Mouse (Mus musculus): ENCODE measurements around the gene Rcan1.
"Not testable (repeated sequence)": the region's sequence is repeated elsewhere in the genome, so short reads cannot be mapped to it uniquely, and the experiment has no call there.

Gene Rcan1

GRCm38 (mm10) chr16:92470706-92471105 is at the start of gene Rcan1:
Rcan1 (minus strand) TSS chr16:92470867.
- DNase-seq, result no peak

DNA sequence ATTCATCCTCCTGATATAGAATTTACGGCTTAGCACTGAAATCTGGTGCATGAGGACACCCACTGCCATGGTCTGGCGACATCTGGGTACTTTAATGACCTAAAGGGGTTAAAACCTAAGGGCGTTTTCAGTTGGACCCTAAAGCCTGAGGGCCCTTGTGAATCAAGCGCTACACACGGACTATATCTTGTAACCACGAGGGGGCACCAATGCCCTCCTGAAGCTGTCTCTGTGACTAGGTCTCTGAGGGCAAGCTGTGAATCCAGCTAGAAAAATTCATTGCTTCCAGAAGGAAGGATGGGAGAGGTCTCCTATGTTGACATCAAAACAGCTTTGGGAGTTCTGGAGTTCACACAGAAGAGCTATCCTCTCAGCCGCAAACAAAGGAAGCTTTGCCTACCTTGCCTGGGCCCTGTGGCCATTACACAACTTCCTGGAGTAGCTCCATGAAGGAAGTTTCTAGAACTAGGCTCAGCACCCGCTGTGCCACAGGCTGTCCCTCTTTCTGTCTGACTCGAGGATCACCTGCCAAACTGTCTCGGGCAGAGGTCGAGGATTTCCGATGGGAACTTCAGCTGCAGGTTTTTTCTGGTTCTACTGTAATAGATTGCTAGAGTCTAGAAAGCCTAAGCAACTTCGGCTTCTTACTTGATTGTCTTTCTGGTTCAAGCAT is 49.3 kb upstream of the Rcan1 start:
- peak; percentile 30 to 34 for DNase-seq

DNA sequence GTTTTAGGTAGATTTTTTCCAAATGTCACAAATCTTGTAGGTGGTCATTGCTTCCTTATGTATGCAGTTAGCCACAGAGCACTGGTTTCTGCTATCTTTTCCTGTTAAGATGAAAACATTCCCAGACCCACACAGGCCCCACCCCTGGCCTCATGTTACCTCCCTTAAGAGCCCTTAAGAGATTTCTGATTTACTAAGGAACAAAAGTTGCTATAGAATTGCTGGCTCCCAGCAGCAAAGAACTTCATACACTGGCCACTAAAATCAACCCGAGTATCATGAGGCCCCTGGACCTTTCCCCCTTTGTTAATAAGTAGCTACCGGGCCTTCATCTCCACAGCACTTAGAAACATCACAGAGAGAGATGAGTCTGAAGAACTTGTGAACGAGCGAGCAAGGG is 48.1 kb upstream of the Rcan1 start:
- DNase-seq, result no peak

GRCm38 (mm10) chr16:92516139-92516538 is 45.5 kb upstream of the Rcan1 start:
- DNase-seq, result no peak

- DNase-seq, result not testable (repeated sequence)
Measured at GRCm38 (mm10) chr16:92514896-92515295, 44.2 kb upstream of the Rcan1 start.

DNA sequence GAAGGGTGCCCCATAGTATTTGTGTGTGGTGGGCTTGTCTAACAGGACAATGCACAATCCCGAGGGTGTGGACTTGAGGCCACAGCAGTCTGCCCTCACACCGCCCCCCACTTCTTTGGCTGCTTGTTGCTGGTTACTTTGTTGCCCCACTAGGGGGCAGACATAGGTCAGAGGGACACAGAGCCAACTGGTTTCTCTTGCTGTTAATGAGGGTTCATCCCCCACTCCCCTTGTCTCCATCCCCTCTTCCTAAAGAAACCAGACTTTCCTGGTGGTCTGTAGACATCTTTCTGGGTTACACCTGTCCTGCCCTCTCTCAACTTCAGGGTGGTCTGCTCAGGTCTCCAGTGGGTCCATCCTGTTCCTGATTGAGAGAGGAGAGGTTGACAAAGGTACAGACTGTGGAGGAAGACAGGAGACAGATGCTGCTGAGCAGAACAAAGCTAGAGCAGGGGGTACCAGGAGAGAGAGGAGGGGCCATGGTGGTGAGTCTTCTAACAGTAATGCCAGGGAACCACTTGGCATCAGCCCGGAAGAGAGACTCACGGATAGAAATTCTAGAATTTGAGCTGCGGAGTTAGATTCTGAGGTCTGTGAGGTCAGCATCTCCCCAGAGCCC is 41.2 kb upstream of the Rcan1 start:
- peak; percentile 30 to 36 for DNase-seq

DNA sequence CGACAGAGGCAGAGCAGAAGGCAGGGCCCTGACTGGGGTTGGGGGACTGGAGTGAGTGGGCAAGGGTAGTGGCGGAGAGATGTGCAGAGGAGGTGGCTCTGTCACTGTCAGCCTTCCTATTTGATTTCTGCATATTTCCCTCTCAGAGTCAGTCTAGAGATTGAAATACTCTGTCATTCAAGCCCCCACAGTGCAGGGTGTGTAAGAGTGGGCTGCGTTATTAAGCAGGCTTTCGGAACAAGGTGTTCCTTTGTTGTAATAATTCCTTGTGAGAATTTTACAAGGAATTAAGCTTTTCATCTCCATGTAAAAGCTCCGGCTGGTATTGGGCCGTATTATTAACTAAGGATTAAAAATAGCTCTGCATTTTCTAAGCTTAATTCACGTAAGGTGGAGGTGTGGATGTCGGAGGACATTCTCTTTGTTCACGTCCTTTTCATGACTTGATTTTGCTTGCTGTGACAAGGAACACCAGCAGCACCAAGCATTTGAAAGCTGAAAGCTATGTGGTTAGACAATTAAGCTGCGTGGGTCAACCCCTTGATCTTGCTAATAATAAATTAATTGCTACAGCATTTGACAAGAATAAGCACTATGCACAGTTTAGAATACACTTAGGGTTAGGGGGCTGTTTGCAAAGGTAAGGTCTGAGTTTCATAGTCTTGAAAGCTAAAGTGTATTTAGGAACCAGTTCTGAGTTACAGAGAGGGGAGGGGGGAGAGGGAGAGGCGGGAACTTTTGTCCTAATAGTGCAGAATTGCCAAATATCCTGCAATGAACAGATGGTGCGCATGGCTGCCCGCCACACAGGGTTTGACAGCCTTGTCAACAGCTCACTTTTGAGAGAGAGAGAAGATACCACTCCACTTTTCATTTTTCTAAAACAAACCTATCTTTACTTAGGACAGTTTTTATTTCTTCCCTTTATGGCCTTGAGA is 40.4 kb upstream of the Rcan1 start:
- DNase-seq, result no peak

DNA sequence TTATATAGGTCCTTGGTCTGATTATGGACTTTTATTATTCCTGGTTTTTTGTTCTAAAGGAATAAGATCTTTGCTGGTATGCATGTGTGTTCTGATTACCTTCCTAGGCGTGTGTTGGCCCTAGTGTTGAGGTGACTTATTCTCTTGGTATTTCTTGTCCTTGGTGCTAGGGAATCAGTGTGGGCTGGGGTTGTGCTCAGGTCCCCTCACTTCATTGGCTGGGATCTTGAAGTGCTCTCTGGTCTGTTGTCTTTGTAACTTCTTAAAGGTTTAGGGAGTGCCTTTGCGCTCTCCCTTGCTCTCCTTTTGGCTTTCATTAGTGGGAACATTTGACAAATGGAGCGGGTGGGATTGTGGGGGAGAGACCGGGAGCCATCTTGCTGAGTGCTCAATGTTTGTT is 36.9 kb upstream of the Rcan1 start:
- no peak for DNase-seq

GRCm38 (mm10) chr16:92503105-92503504 is 32.4 kb upstream of the Rcan1 start:
- DNase-seq, result no peak

- DNase-seq, result no peak
Measured at GRCm38 (mm10) chr16:92500534-92500933, 29.9 kb upstream of the Rcan1 start.

DNA sequence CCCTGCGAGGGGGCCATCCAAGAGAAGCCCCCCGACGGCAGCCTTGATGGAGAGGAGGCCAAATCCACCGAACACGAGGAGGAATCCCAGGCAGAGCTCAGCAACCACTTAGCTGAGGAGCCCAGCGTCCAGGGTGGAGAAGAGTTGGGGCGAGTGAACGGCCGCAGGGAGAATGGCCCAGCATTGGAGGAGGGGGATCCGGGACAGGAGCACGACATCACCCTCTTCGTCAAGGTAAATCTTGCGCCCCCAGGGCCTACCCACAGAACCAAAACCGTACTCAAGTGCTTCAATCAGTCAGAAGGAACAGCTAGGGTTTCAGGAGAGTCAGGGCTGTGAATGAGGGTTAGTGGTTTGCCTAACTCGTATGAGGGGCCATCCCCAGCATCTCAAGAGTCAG is 28.7 kb upstream of the Rcan1 start:
- no peak for DNase-seq

- no peak for DNase-seq
Measured at GRCm38 (mm10) chr16:92498589-92498981, 27.9 kb upstream of the Rcan1 start.

GRCm38 (mm10) chr16:92497851-92498588 is 27.4 kb upstream of the Rcan1 start:
- no peak for DNase-seq

- DNase-seq, result no peak
Measured at GRCm38 (mm10) chr16:92489356-92489755, 18.7 kb upstream of the Rcan1 start.

GRCm38 (mm10) chr16:92488456-92488855 is 17.8 kb upstream of the Rcan1 start:
- no peak for DNase-seq

- DNase-seq, result no peak
Measured at GRCm38 (mm10) chr16:92487489-92487888, 16.8 kb upstream of the Rcan1 start.

GRCm38 (mm10) chr16:92487086-92487485 is 16.4 kb upstream of the Rcan1 start:
- no peak for DNase-seq

- DNase-seq, result no peak
Measured at GRCm38 (mm10) chr16:92485436-92485835, 14.8 kb upstream of the Rcan1 start, which contains the start of gene Clic6. Clic6 (plus strand) TSS chr16:92485736.

DNA sequence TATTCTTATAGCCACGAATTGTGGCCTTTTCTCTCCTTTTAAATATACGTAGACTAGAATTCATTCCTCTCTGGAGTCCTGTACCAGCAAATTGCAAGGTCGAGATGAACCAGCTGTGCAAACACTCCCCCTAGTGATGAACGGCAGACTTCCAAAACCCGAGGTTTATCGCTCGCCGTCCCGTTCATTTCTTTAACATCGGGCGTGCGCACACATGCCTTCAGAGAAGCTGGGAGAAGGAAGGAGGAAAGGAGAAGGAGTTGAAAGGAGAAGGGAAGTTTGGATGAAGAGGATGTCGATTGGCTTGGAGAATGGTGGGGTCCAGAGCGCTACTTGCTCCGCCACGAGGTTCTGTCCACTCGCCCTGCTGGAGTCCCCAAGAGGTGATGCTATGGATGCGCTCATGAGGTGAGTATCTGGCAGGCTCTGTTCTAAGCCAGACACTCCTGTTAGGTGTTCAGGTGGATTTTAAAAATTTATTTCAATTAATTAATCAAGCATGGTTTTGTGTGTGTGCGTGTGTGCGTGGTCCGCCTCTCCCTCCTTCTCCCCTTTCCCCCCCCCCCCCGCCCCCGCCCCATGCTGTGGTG is 8.0 kb upstream of the Rcan1 start:
- peak; percentile 34 to 44 for DNase-seq

DNA sequence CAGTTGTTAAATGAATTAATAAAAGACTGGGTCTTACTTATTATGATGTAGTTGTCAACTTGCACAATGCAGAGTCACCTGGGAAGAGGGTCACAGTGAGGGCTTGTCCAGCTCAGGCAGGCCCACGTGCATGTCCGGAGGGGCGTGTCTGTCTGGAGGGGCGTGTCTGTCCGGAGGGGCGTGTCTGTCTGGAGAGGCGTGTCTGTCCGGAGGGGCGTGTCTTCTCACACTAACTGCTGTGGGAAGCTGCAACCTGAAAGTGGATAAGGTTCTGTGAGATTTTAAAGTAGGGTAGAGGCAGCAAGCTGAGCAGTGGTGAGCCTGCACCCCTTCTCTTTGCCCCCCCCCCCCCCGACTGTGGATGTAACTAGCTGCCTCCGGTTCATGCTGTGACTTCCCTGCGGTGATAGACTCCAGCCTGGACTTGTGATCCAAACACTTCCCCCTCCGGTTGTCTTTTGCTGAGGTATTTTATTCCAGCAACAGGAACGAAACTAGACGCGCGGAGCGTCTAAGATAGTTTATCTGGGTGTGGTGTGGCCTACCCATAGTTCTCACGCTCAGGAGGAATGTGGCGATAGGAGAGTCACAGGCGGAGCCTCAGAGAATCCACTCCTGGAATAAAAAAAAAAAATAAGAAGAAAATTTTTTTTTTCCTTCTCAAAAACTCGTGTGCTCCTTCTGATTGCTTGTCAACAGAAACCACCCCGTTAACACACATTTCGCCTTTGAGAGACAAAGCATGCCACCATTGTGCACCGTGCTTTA is 4.6 kb upstream of the Rcan1 start:
- no peak for DNase-seq

GRCm38 (mm10) chr16:92472898-92473297 is 2.2 kb upstream of the Rcan1 start:
- no peak for DNase-seq

DNA sequence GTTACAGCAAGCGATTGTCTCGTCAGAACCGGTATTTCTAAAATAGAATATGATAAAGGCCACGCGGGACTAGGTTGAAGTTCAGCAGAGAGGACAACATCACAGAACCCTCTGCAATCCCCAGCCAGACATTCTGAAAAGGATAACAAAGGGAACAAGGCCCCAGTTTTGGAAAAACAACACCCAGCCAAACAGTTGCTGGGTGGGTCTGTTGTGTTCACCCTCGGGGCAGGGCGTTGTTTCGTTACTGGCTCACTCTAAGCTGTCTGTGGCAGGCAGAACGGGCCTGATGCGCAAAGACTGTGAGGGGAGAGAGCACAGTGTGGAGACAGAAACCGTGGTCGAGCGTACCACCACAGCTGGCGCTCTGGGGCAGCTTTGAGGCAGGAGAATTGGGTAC is 2.2 kb downstream of the Rcan1 start:
- DNase-seq, result no peak
